Mouse (Mus musculus) embryonic facial prominence, embryonic 15.5 days (tissue): ENCODE data around the gene Dnajc3. TPM values are rescaled to one million over a fixed set of nuclear protein-coding genes. Genes with fewer than 3 reads are reported as not detected.

Source experiments
- ATAC-seq: fragments of 200-750 bp; cut with Nextera tagmentation; 2 replicates; pipeline ENCODE4 v1.8.0; 2017; ENCODE audit warnings: low read depth, moderate TSS enrichment; ENCODE audit not compliant: insufficient number of reproducible peaks, low FRiP score, low TSS enrichment
- H3K27ac ChIP-seq: fragments of 300-500 bp; sonication (generic); replicated peaks from 2 replicates; pipeline ENCODE4 v1.5.1; 2015; ENCODE audit warnings: mild to moderate bottlenecking, inconsistent platforms
- H3K27me3 ChIP-seq: fragments of 300-500 bp; sonication (generic); 2 replicates; pipeline ENCODE4 v1.6.1; 2015; ENCODE audit warnings: inconsistent platforms
- H3K36me3 ChIP-seq: fragments of 300-500 bp; sonication (generic); 2 replicates; pipeline ENCODE4 v1.6.1; 2015; ENCODE audit warnings: mild to moderate bottlenecking, inconsistent platforms
- H3K4me1 ChIP-seq: fragments of 300-500 bp; sonication (generic); 2 replicates; pipeline ENCODE4 v1.6.1; 2015; ENCODE audit warnings: inconsistent platforms
- H3K4me2 ChIP-seq: fragments of 300-500 bp; sonication (generic); replicated peaks from 2 replicates; pipeline ENCODE4 v1.6.1; 2015; ENCODE audit warnings: mild to moderate bottlenecking, inconsistent platforms
- H3K4me3 ChIP-seq: fragments of 300-500 bp; sonication (generic); replicated peaks from 2 replicates; pipeline ENCODE4 v1.5.1; 2015; ENCODE audit warnings: mild to moderate bottlenecking, inconsistent platforms
- H3K9ac ChIP-seq: fragments of 300-500 bp; sonication (generic); 2 replicates; pipeline ENCODE4 v1.6.1; 2015; ENCODE audit warnings: inconsistent platforms
- H3K9me3 ChIP-seq: fragments of 300-500 bp; sonication (generic); replicated peaks from 2 replicates; pipeline ENCODE4 v1.6.1; 2016; ENCODE audit warnings: inconsistent platforms
- WGBS: fragments of 180-500 bp; shearing (Covaris S2); methylation state at CpG from one replicate; pipeline ENCODE4 v1.1.7; 2015; 5-methylcytosine and 5-hydroxymethylcytosine counted together
- polyA plus RNA-seq: library from polyadenylated mRNA; unstranded; fragments of >200 nt; fragmentation: Nextera tagmentation; extraction: Ambion mirVana; gene quantifications from 2 replicates; pipeline ENCODE4 v1.2.1, GENCODE M21; 2015

The Dnajc3 gene
- polyA plus RNA-seq, result 39.8 and 42.0 TPM in 2 replicates

- Histone ChIP-seq H3K36me3 (no peaks in the 10 kb centered on the region), H3K9me3 (no peaks in the 10 kb centered on the region), H3K27me3 (no peaks in the 10 kb centered on the region), H3K9ac (peak within 1 kb of the TSS; percentile 98), H3K4me1 (peaks cover 26% of the 10 kb centered on the region), H3K4me3 (peak within 1 kb of the TSS; percentile 99), H3K27ac (peak within 1 kb of the TSS; percentile 93), H3K4me2 (peak within 1 kb of the TSS; percentile 65)
- WGBS, result under 1% methylated on average over 111 of the region's 124 CpGs
- peak; percentile 100 for ATAC-seq
These were observed at the start of gene Dnajc3 for GRCm38 (mm10) chr14:118937533-118938492. Dnajc3 (plus strand) TSS chr14:118937976.

GRCm38 (mm10) chr14:118890101-118890500 is 47.7 kb upstream of the Dnajc3 start:
- Histone ChIP-seq H3K4me2 (no peak overlapping the region), H3K27me3 (no peaks in the 10 kb centered on the region), H3K9ac (no peak overlapping the region), H3K36me3 (peaks cover 53% of the 10 kb centered on the region), H3K4me3 (no peak overlapping the region), H3K27ac (no peak overlapping the region), H3K4me1 (no peaks in the 10 kb centered on the region), H3K9me3 (no peaks in the 10 kb centered on the region)
- 83% methylated on average over 4 of the region's 4 CpGs for WGBS
- no peak for ATAC-seq

GRCm38 (mm10) chr14:118895228-118895627 is 42.5 kb upstream of the Dnajc3 start:
- H3K4me2 ChIP-seq, result no peak overlapping the region
- H3K4me3 ChIP-seq, result no peak overlapping the region
- no peak for ATAC-seq
- H3K9ac ChIP-seq, result no peak overlapping the region
- no peak overlapping the region for H3K27ac ChIP-seq
- 89% methylated on average over 7 of the region's 7 CpGs for WGBS
- H3K9me3 ChIP-seq, result no peaks in the 10 kb centered on the region
- no peaks in the 10 kb centered on the region for H3K4me1 ChIP-seq
- no peaks in the 10 kb centered on the region for H3K27me3 ChIP-seq
- peaks cover 47% of the 10 kb centered on the region for H3K36me3 ChIP-seq

GRCm38 (mm10) chr14:118895655-118896054 is 42.1 kb upstream of the Dnajc3 start:
- peaks cover 50% of the 10 kb centered on the region for H3K36me3 ChIP-seq
- H3K4me3 ChIP-seq, result no peak overlapping the region
- no peaks in the 10 kb centered on the region for H3K27me3 ChIP-seq
- H3K4me1 ChIP-seq, result no peaks in the 10 kb centered on the region
- no peak overlapping the region for H3K4me2 ChIP-seq
- H3K27ac ChIP-seq, result no peak overlapping the region
- ATAC-seq, result no peak
- no peaks in the 10 kb centered on the region for H3K9me3 ChIP-seq
- H3K9ac ChIP-seq, result no peak overlapping the region
- WGBS, result 82% methylated on average over 10 of the region's 10 CpGs

- no peak overlapping the region for H3K4me2 ChIP-seq
- H3K9me3 ChIP-seq, result 0 out of 2 replicates have a peak, but pooled peaks cover 2% of the 10 kb centered on the region
- no peak overlapping the region for H3K27ac ChIP-seq
- no peak overlapping the region for H3K4me3 ChIP-seq
- peaks cover 63% of the 10 kb centered on the region for H3K36me3 ChIP-seq
- H3K27me3 ChIP-seq, result no peaks in the 10 kb centered on the region
- 77% methylated on average over 11 of the region's 11 CpGs for WGBS
- no peaks in the 10 kb centered on the region for H3K4me1 ChIP-seq
- no peak overlapping the region for H3K9ac ChIP-seq
- no peak for ATAC-seq
These were observed 37.8 kb upstream of the Dnajc3 start for GRCm38 (mm10) chr14:118899940-118900339.

GRCm38 (mm10) chr14:118900911-118901310 is 36.9 kb upstream of the Dnajc3 start:
- no peak overlapping the region for H3K4me2 ChIP-seq
- ATAC-seq, result no peak
- no peaks in the 10 kb centered on the region for H3K27me3 ChIP-seq
- H3K4me3 ChIP-seq, result no peak overlapping the region
- H3K27ac ChIP-seq, result no peak overlapping the region
- no peaks in the 10 kb centered on the region for H3K4me1 ChIP-seq
- 100% methylated on average over 1 of the region's 1 CpGs for WGBS
- H3K9me3 ChIP-seq, result 0 out of 2 replicates have a peak, but pooled peaks cover 2% of the 10 kb centered on the region
- no peak overlapping the region for H3K9ac ChIP-seq
- H3K36me3 ChIP-seq, result peaks cover 57% of the 10 kb centered on the region

- no peak overlapping the region for H3K4me2 ChIP-seq
- no peak overlapping the region for H3K4me3 ChIP-seq
- peaks cover 68% of the 10 kb centered on the region for H3K36me3 ChIP-seq
- WGBS, result 87% methylated on average over 3 of the region's 3 CpGs
- H3K9me3 ChIP-seq, result 0 out of 2 replicates have a peak, but pooled peaks cover 2% of the 10 kb centered on the region
- ATAC-seq, result no peak; the same call in 1 of the 2 replicates
- H3K9ac ChIP-seq, result no peak overlapping the region
- H3K27ac ChIP-seq, result no peak overlapping the region
- no peaks in the 10 kb centered on the region for H3K4me1 ChIP-seq
- no peaks in the 10 kb centered on the region for H3K27me3 ChIP-seq
These were observed 34.4 kb upstream of the Dnajc3 start for GRCm38 (mm10) chr14:118903397-118903796.

GRCm38 (mm10) chr14:118903867-118904562 is 33.8 kb upstream of the Dnajc3 start:
- Histone ChIP-seq H3K4me3 (no peak overlapping the region), H3K27ac (no peak overlapping the region), H3K36me3 (peaks cover 66% of the 10 kb centered on the region), H3K4me2 (no peak overlapping the region), H3K27me3 (no peaks in the 10 kb centered on the region), H3K4me1 (no peaks in the 10 kb centered on the region), H3K9me3 (0 out of 2 replicates have a peak, but pooled peaks cover 2% of the 10 kb centered on the region), H3K9ac (no peak overlapping the region)
- 50% methylated on average over 6 of the region's 6 CpGs for WGBS
- ATAC-seq, result no peak

- 79% methylated on average over 8 of the region's 8 CpGs for WGBS
- Histone ChIP-seq H3K9ac (no peak overlapping the region), H3K36me3 (peaks cover 42% of the 10 kb centered on the region), H3K9me3 (no peaks in the 10 kb centered on the region), H3K4me2 (no peak overlapping the region), H3K4me3 (no peak overlapping the region), H3K27me3 (no peaks in the 10 kb centered on the region), H3K4me1 (no peaks in the 10 kb centered on the region), H3K27ac (no peak overlapping the region)
- no peak for ATAC-seq
These were observed 30.2 kb upstream of the Dnajc3 start for GRCm38 (mm10) chr14:118907592-118907991.

GRCm38 (mm10) chr14:118909872-118910271 is 27.9 kb upstream of the Dnajc3 start:
- no peak for ATAC-seq
- peaks cover 29% of the 10 kb centered on the region for H3K36me3 ChIP-seq
- whole genome bisulfite sequencing, result 74% methylated on average over 8 of the region's 8 CpGs

More at GRCm38 (mm10) chr14:118909872-118910271, 27.9 kb upstream of the Dnajc3 start:
- Histone ChIP-seq H3K27me3 (no peaks in the 10 kb centered on the region), H3K4me3 (no peak overlapping the region), H3K4me1 (0 out of 2 replicates have a peak, but pooled peaks cover 3% of the 10 kb centered on the region), H3K4me2 (no peak overlapping the region), H3K9ac (no peak overlapping the region), H3K9me3 (no peaks in the 10 kb centered on the region), H3K27ac (no peak overlapping the region)
